Mouse (Mus musculus) kidney, postnatal 10 days (tissue): ENCODE data around the gene Dnaja2.

Experiments
- DNase-seq: peaks from one replicate; pipeline ENCODE4 v3.0.0; 2021; ENCODE audit warnings: mixed read lengths

Dnaja2 gene

GRCm38 (mm10) chr8:85498577-85498976, 56.6 kb downstream of the Dnaja2 start:
- no peak for DNase-seq

- no peak for DNase-seq
Measured at GRCm38 (mm10) chr8:85496778-85497177, 58.4 kb downstream of the Dnaja2 start.

- DNase-seq, result no peak
Measured at GRCm38 (mm10) chr8:85496125-85496524, 59.0 kb downstream of the Dnaja2 start.

- DNase-seq, result peak; percentile 36
Measured at GRCm38 (mm10) chr8:85492940-85493931, 61.9 kb downstream of the Dnaja2 start.

- peak; percentile 95 for DNase-seq
Measured at GRCm38 (mm10) chr8:85492125-85492875, 62.8 kb downstream of the Dnaja2 start, which contains the start of gene Gpt2. Gene Gpt2 (plus strand): TSS chr8:85492576.

- DNase-seq, result no peak
Measured at GRCm38 (mm10) chr8:85489546-85489945, 65.6 kb downstream of the Dnaja2 start.

- no peak for DNase-seq
Measured at GRCm38 (mm10) chr8:85488631-85489030, 66.5 kb downstream of the Dnaja2 start.

- no peak for DNase-seq
Measured at GRCm38 (mm10) chr8:85487906-85488620, 67.1 kb downstream of the Dnaja2 start.
